Mouse (Mus musculus): ENCODE measurements around the gene Zfp26. TPM values are rescaled to one million over a fixed set of nuclear protein-coding genes. Genes with fewer than 3 reads are reported as not detected.

The Zfp26 gene
- polyA plus RNA-seq, 1 experiment from 2014 or later = 20.8 TPM

DNA sequence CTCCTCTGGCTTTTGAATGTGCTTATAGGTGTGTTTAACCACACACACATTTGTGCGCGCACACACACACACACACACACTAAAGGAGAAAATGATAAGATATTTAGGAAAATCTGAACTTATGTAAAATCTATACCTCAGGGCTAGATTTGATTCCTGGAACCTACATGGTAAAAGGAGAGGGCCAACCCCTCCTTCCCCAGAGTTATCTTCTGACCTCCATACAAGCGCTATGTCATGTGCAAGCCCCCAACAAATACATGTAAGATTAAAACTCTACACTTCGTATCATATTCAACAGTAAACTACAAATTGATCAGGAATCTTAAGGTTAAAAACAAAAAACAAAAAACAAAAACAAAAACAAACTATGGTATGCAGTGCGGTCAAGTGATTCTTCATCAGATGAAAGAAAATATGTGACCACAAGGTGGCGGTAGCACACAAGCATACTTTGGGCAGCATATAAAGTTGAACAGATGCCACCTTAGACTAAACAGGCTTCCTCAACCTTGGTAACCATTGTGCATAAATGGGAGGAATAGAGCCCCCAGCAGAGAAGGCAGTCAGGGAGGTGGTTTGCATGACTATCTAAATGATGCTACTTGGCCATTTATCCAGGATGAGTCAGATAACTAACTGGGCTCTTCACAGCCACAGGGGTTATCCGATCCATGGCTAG, 6.9 kb upstream of the Zfp26 start:
- H3K9me3 ChIP-seq (ENCODE audit: low read length) = peaks cover 20% of the 10 kb centered on the region
- ATAC-seq (ENCODE audit: low FRiP score, low TSS enrichment) = peak; percentile 31; the same call in 1 of the 2 replicates
- no peak overlapping the region for H3K9ac ChIP-seq (replicated peaks; ENCODE audit: low read length)
- H3K4me3 ChIP-seq (ENCODE audit: low read length) = no peak overlapping the region
- H3K27ac ChIP-seq (ENCODE audit: low read length) = no peak overlapping the region
- WGBS = 56% methylated on average over 7 of the region's 7 CpGs
- H3K4me1 ChIP-seq (ENCODE audit: insufficient read depth, low read length) = no peaks in the 10 kb centered on the region
- no peaks in the 10 kb centered on the region for H3K27me3 ChIP-seq (ENCODE audit: insufficient read depth, low read length)
- H3K4me2 ChIP-seq (replicated peaks; ENCODE audit: low read depth, low read length) = no peak overlapping the region
- peaks cover 31% of the 10 kb centered on the region for H3K36me3 ChIP-seq (ENCODE audit: insufficient read depth, low read length)

DNA sequence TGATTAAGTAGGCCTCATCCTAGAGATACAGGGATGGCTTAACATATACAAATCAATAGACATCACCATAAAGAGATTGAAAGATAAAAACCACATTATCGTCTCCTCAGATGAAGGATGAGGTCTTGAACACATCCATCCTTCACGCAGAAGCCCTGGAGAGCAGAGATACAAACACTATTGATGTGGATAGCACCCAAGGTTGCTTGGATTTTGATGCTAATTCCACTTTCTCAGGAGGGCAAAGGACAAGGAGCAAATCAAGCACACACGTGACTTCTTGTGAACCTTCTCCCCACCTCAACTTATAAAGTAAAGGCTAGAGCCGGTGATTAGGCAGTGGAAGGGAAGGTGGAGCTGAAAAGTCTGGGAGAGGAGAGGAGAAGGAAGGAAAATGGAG, 6.3 kb downstream of the Zfp26 start:
- Histone ChIP-seq H3K4me1 (ENCODE audit: insufficient read depth, low read length) (peaks cover 7% of the 10 kb centered on the region), H3K36me3 (ENCODE audit: insufficient read depth, low read length) (peaks cover 49% of the 10 kb centered on the region), H3K27me3 (ENCODE audit: insufficient read depth, low read length) (no peaks in the 10 kb centered on the region), H3K27ac (ENCODE audit: low read length) (no peak overlapping the region), H3K4me2 (replicated peaks; ENCODE audit: low read depth, low read length) (no peak overlapping the region), H3K4me3 (ENCODE audit: low read length) (no peak overlapping the region), H3K9ac (replicated peaks; ENCODE audit: low read length) (no peak overlapping the region), H3K9me3 (ENCODE audit: low read length) (no peaks in the 10 kb centered on the region)
- ATAC-seq (ENCODE audit: low FRiP score, low TSS enrichment) = no peak
- WGBS = 92% methylated on average over 4 of the region's 4 CpGs

DNA sequence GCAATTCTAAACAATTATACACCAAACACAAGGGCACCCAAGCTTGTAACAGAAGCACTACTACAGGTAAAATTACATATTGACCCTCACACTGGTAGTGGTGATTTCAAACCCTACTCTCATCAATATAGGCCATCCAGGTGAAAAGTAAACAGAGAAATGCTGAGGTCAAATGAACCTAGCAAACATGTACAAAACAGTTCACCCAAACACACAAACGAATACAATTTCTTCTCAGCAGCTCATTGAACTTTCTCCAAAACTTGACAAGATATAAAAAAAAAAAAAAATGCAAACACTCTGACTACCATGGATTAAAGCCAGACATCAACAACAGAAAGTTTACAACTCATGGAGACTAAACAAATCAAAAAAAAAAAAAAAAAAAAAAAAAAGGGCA, 8.5 kb downstream of the Zfp26 start:
- Histone ChIP-seq H3K4me2 (replicated peaks; ENCODE audit: low read depth, low read length) (no peak overlapping the region), H3K9me3 (ENCODE audit: low read length) (no peaks in the 10 kb centered on the region), H3K9ac (replicated peaks; ENCODE audit: low read length) (no peak overlapping the region), H3K27me3 (ENCODE audit: insufficient read depth, low read length) (no peaks in the 10 kb centered on the region), H3K4me1 (ENCODE audit: insufficient read depth, low read length) (no peaks in the 10 kb centered on the region), H3K36me3 (ENCODE audit: insufficient read depth, low read length) (peaks cover 37% of the 10 kb centered on the region), H3K27ac (ENCODE audit: low read length) (no peak overlapping the region), H3K4me3 (ENCODE audit: low read length) (no peak overlapping the region)
- no peak for ATAC-seq (ENCODE audit: low FRiP score, low TSS enrichment)
- 94% methylated on average over 1 of the region's 1 CpGs for WGBS

DNA sequence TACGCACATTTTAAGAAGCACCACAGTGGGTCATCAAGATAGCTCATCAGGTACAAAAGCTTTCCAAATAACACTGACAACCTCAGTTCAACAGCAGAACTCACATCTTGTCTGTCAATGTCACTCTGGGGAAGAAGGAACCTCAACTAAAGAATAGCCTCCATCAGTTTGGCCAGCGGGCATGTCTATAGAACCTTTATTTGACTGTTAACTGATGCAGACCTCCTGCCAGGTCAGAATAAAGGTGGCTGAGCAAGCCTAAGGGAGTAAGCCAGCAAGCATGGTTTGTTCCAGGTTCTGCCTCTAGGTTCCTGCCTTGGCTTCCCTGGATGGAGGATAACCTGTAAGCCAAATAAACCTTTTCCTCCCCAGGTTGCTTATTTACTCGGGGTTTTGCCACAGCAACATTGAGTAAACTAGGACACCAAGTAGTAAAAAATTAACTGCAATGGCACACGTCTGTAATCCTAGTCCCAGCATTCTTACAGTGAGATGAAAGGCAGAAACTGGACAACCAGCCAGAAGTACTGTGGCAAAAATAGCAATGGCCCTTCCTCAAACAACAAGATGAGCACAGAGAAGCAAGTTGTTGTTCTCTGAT, 16.7 kb downstream of the Zfp26 start:
- ATAC-seq (ENCODE audit: low FRiP score, low TSS enrichment) = no peak
- Histone ChIP-seq H3K4me1 (ENCODE audit: insufficient read depth, low read length) (no peaks in the 10 kb centered on the region), H3K4me2 (replicated peaks; ENCODE audit: low read depth, low read length) (no peak overlapping the region), H3K9ac (replicated peaks; ENCODE audit: low read length) (no peak overlapping the region), H3K27ac (ENCODE audit: low read length) (no peak overlapping the region), H3K27me3 (ENCODE audit: insufficient read depth, low read length) (no peaks in the 10 kb centered on the region), H3K36me3 (ENCODE audit: insufficient read depth, low read length) (peaks cover 56% of the 10 kb centered on the region), H3K4me3 (ENCODE audit: low read length) (no peak overlapping the region), H3K9me3 (ENCODE audit: low read length) (peaks cover 13% of the 10 kb centered on the region)
- 85% methylated on average over 4 of the region's 4 CpGs for WGBS

DNA sequence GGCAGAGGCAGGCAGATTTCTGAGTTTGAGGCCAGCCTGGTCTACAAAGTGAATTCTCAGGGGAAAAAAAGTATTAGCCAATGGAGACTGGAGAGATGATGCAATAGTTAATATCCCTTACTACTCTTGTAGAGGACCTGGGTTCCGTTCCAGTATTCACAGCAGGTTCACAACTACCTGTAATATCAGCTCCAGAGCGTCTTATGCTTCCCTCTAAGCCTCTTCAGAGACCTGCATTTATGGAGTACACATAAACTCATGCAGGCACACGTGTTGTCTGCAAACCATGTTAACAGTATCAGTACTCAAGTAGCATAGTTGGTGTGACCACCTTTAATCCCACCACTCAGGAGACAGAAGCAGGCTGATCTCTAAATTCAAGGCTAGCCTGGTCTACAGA, 30.0 kb downstream of the Zfp26 start:
- H3K4me1 ChIP-seq (ENCODE audit: insufficient read depth, low read length) = no peaks in the 10 kb centered on the region
- no peaks in the 10 kb centered on the region for H3K9me3 ChIP-seq (ENCODE audit: low read length)
- no peak overlapping the region for H3K27ac ChIP-seq (ENCODE audit: low read length)
- H3K4me2 ChIP-seq (replicated peaks; ENCODE audit: low read depth, low read length) = no peak overlapping the region
- H3K4me3 ChIP-seq (ENCODE audit: low read length) = no peak overlapping the region
- WGBS = 85% methylated on average over 3 of the region's 3 CpGs
- no peak overlapping the region for H3K9ac ChIP-seq (replicated peaks; ENCODE audit: low read length)
- 0 out of 2 replicates have a peak, but pooled peaks cover 2% of the 10 kb centered on the region for H3K36me3 ChIP-seq (ENCODE audit: insufficient read depth, low read length)
- no peak for ATAC-seq (ENCODE audit: low FRiP score, low TSS enrichment)
- H3K27me3 ChIP-seq (ENCODE audit: insufficient read depth, low read length) = no peaks in the 10 kb centered on the region

DNA sequence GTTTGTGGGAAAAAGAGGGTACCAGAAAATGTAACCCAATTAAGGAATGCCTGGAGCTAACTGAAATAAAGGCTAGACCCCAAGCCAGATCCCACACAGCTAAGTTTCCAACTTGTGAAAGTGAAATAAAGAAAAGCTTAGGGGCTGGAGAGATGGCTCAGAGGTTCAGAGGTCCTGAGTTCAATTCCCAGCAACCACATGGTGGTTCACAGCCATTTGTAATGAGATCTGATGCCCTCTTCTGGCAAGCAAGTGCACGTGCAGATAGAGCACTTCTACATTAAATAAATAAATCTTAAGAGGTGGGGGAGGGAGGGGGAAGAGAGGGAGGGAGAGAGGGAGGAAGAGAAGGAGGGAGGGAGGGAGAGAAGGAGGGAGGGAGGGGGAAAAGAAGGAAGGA, 48.5 kb downstream of the Zfp26 start:
- WGBS = 24% methylated on average over 1 of the region's 1 CpGs
- ATAC-seq (ENCODE audit: low FRiP score, low TSS enrichment) = no peak
- Histone ChIP-seq H3K27ac (ENCODE audit: low read length) (no peak overlapping the region), H3K27me3 (ENCODE audit: insufficient read depth, low read length) (no peaks in the 10 kb centered on the region), H3K4me2 (replicated peaks; ENCODE audit: low read depth, low read length) (no peak overlapping the region), H3K4me3 (ENCODE audit: low read length) (no peak overlapping the region), H3K4me1 (ENCODE audit: insufficient read depth, low read length) (no peaks in the 10 kb centered on the region), H3K36me3 (ENCODE audit: insufficient read depth, low read length) (no peaks in the 10 kb centered on the region), H3K9me3 (ENCODE audit: low read length) (no peaks in the 10 kb centered on the region), H3K9ac (replicated peaks; ENCODE audit: low read length) (no peak overlapping the region)

DNA sequence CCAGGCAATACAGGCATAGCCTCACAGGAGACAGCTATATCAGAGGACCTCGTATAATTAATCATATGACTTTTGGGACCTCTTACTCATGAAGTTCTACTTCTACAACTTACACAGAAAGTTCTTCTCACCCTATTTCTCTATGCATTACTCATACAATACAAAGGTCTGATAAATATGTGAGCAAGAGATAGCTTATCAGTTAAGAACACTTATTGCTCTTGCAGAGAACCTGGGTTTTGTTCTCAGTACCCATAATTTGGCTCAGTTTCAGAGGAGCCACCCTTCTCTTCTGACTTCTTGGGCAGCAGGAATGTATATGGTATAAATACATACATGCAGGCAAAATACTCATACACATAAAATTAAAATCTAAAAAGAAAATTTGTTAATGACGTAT, 50.6 kb downstream of the Zfp26 start:
- Histone ChIP-seq H3K4me1 (ENCODE audit: insufficient read depth, low read length) (no peaks in the 10 kb centered on the region), H3K36me3 (ENCODE audit: insufficient read depth, low read length) (no peaks in the 10 kb centered on the region), H3K9ac (replicated peaks; ENCODE audit: low read length) (no peak overlapping the region), H3K4me3 (ENCODE audit: low read length) (no peak overlapping the region), H3K27me3 (ENCODE audit: insufficient read depth, low read length) (no peaks in the 10 kb centered on the region), H3K4me2 (replicated peaks; ENCODE audit: low read depth, low read length) (no peak overlapping the region), H3K27ac (ENCODE audit: low read length) (no peak overlapping the region), H3K9me3 (ENCODE audit: low read length) (no peaks in the 10 kb centered on the region)
- 89% methylated on average over 2 of the region's 2 CpGs for WGBS
- no peak for ATAC-seq (ENCODE audit: low FRiP score, low TSS enrichment)

DNA sequence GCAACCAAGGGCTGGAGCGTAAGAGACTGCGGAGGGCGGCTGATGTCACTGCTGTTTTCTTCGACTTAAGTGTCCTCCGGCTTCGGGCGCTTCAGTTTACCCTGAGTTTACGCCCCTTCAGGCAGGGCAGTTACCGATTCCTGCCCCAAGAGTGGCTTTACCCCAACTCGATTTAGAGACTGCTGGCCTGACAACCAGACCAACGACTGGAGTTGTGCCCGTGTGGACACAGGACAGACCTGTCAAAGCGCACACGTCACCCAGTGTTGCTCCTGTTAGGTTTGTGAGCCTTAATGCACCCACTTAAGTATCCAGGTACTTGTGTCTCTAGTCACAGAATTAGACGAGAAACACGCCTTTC, 74.6 kb downstream of the Zfp26 start:
- Histone ChIP-seq H3K9me3 (ENCODE audit: low read length) (0 out of 2 replicates have a peak, but pooled peaks cover 4% of the 10 kb centered on the region), H3K27ac (ENCODE audit: low read length) (peak overlapping the region; percentile 58), H3K36me3 (ENCODE audit: insufficient read depth, low read length) (no peaks in the 10 kb centered on the region), H3K27me3 (ENCODE audit: insufficient read depth, low read length) (no peaks in the 10 kb centered on the region), H3K4me2 (replicated peaks; ENCODE audit: low read depth, low read length) (peak overlapping the region; percentile 85), H3K4me1 (ENCODE audit: insufficient read depth, low read length) (peaks cover 9% of the 10 kb centered on the region; the same call in 1 of the 2 replicates), H3K9ac (replicated peaks; ENCODE audit: low read length) (peak overlapping the region; percentile 72), H3K4me3 (ENCODE audit: low read length) (peak overlapping the region; percentile 64)
- peak; percentile 67; the same call in 1 of the 2 replicates for ATAC-seq (ENCODE audit: low FRiP score, low TSS enrichment)
- WGBS = 12% methylated on average over 16 of the region's 16 CpGs

DNA sequence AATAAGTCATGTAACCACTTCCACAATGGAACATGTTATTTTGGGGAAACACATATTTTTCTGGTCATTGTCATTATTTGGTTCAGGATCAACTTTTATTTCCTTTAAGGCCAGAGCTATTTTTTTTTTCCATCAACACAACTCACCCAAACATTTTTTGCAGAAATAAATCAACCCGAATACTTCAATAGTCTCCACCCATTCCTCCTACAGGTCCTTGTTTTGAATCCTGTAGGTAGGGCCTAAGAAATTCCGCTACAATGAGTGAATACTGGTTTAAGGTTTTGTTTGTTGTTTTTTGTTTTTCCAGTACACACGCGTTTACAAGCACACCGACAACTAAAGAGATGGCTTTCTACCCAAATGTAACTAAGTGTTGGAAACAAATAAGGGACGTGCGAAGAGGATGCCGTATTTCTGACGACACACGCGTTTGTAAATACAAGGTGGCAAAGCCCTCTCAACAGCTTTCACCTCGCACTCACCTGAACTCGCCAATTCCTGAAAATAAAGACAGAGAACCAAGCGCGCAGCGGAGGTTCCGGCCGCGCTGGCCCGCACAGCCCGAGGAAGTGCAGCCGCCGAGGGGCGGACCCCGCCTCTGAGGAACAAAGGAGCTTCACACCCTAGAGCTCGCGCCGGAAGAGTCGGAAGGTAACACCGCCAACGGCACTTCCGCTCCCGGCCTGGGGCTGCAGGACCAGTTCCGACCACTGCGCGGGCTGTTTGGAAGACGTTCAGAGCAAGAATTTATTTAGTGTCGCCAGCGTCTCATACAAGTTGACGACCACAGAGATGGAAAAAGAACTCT, 75.2 kb downstream of the Zfp26 start, which contains the start of gene Zfp560:
Gene Zfp560, minus strand, starts transcription at position 646 of the 811 bp plus-strand sequence.
- H3K27ac ChIP-seq (ENCODE audit: low read length) = peak within 1 kb of the TSS; percentile 58
- peak within 1 kb of the TSS; percentile 64 for H3K4me3 ChIP-seq (ENCODE audit: low read length)
- H3K4me2 ChIP-seq (replicated peaks; ENCODE audit: low read depth, low read length) = peak within 1 kb of the TSS; percentile 85
- peaks cover 9% of the 10 kb centered on the region; the same call in 1 of the 2 replicates for H3K4me1 ChIP-seq (ENCODE audit: insufficient read depth, low read length)
- H3K36me3 ChIP-seq (ENCODE audit: insufficient read depth, low read length) = no peaks in the 10 kb centered on the region
- 2% methylated on average over 40 of the region's 40 CpGs for WGBS
- peak; percentile 99 for ATAC-seq (ENCODE audit: low FRiP score, low TSS enrichment)
- H3K9ac ChIP-seq (replicated peaks; ENCODE audit: low read length) = peak within 1 kb of the TSS; percentile 72
- no peaks in the 10 kb centered on the region for H3K27me3 ChIP-seq (ENCODE audit: insufficient read depth, low read length)
- 0 out of 2 replicates have a peak, but pooled peaks cover 4% of the 10 kb centered on the region for H3K9me3 ChIP-seq (ENCODE audit: low read length)

All from kidney, embryonic 16.5 days (tissue).